Mouse (Mus musculus) CH12F3 (cell line): ENCODE data around the gene Fam173a.
"Not testable (repeated sequence)": the region's sequence is repeated elsewhere in the genome, so short reads cannot be mapped to it uniquely, and the experiment has no call there.

Experiments
- in situ Hi-C: fragments of 300-500 bp; cut with MboI; formaldehyde crosslinking; loops from 2 replicates; pipeline ENCODE4 v1.14.3; 2020; ENCODE audit warnings: low sequenced_read_pairs

Gene Fam173a

GRCm38 (mm10) chr17:25762591-25762990, 30.1 kb downstream of the Fam173a start:
- in situ Hi-C loops, result no loop called here

- in situ Hi-C loops, result no loop called here
These were observed 31.1 kb downstream of the Fam173a start for GRCm38 (mm10) chr17:25761561-25761970.

- in situ Hi-C loops, result no loop called here
These were observed 32.6 kb downstream of the Fam173a start for GRCm38 (mm10) chr17:25760148-25760547.

- in situ Hi-C loops, result no loop called here
These were observed 35.0 kb downstream of the Fam173a start for GRCm38 (mm10) chr17:25757691-25758090.

GRCm38 (mm10) chr17:25756378-25757242, 36.1 kb downstream of the Fam173a start:
- in situ Hi-C loops, result no loop called here

- in situ Hi-C loops, result no loop called here
These were observed 36.9 kb downstream of the Fam173a start for GRCm38 (mm10) chr17:25755627-25756377.

- in situ Hi-C loops, result no loop called here
These were observed 37.6 kb downstream of the Fam173a start for GRCm38 (mm10) chr17:25755086-25755485.

GRCm38 (mm10) chr17:25754241-25754640, 38.5 kb downstream of the Fam173a start, which contains the start of gene Msln:
TSS of gene Msln (minus strand) at chr17:25754378.
- in situ Hi-C loops, result no loop called here

GRCm38 (mm10) chr17:25751446-25751845, 41.3 kb downstream of the Fam173a start:
- in situ Hi-C loops, result no loop called here

- in situ Hi-C loops, result no loop called here
These were observed 43.4 kb downstream of the Fam173a start for GRCm38 (mm10) chr17:25749314-25749713.

GRCm38 (mm10) chr17:25748238-25748637, 44.5 kb downstream of the Fam173a start:
- in situ Hi-C loops, result no loop called here

- in situ Hi-C loops, result no loop called here
These were observed 48.4 kb downstream of the Fam173a start for GRCm38 (mm10) chr17:25744311-25744710.

GRCm38 (mm10) chr17:25743831-25744230, 48.9 kb downstream of the Fam173a start:
- in situ Hi-C loops, result no loop called here

GRCm38 (mm10) chr17:25741471-25741870, 51.2 kb downstream of the Fam173a start:
- in situ Hi-C loops, result not testable (repeated sequence)
